ENCODE assay signal across 8 mouse cellular contexts in the genomic region with DNA sequence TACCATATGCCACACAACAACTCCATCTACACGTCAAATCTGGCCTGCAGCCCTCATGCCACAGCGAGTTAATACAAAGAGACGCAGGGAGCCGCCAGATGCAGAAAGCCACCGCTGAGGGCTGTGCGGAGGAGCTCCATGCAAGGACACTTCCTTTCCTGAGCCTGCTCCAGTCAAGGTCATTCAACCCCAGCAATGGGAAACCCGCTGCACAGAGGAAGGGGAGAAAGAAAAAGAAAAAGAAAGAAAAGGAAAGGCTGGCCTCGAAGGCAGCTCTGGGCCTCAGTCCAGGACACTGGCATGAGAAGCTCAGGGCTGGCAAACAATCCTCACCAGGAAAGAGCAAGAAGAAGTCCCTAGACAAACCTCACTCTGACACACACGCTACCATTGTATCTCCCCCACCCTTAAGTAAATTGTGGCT. TPM values are rescaled to one million over a fixed set of nuclear protein-coding genes. Genes with fewer than 3 reads are reported as not detected.
DNase-seq lines count a peak whose midpoint lies in the region; ATAC-seq and TF ChIP-seq lines count a peak whose summit lies in the region.

No protein-coding gene starts in this region.

- intact Hi-C loops in left cerebral cortex, postnatal 4 days (cut with DNase I): no loop called here
- intact Hi-C loops in left cerebral cortex, adult 2 months (cut with DNase I): no loop called here

- no peak for TF ChIP-seq POLR2A in brain, embryonic 14.5 days (IDR thresholded peaks at IDR 0.05; ENCODE audit: borderline replicate concordance, extremely low read depth, insufficient read depth, insufficient read length, poor library complexity, severe bottlenecking)

- peak; percentile 82 for DNase-seq in left cerebral cortex, postnatal 4 days
- DNase-seq in left cerebral cortex, adult 2 months (ENCODE audit: extremely low spot score in 1 of 2, low spot score in 2 of 2): no peak
- peak; percentile 91 for DNase-seq in brain, embryonic 14.5 days (ENCODE audit: low read depth)
- DNase-seq in urinary bladder, adult 2 months (ENCODE audit: low spot score): no peak

- 0 out of 2 replicates have a peak overlapping the region, but pooled peaks have one; percentile 19 for H3K9ac ChIP-seq in forebrain, embryonic 15.5 days (replicated peaks)
- H3K9ac ChIP-seq in neural tube, embryonic 15.5 days (replicated peaks): no peak overlapping the region

- peak; percentile 85 for ATAC-seq in forebrain, embryonic 15.5 days (replicated peaks)
- no peak for ATAC-seq in neural tube, embryonic 15.5 days (ENCODE audit: low FRiP score)
- no peak for ATAC-seq in megakaryocyte progenitor cell, adult 5-6 weeks (replicated peaks; ENCODE audit: poor library complexity)
- no peak for ATAC-seq in inflammation-experienced regulatory T-cells, adult 6 months

- peak overlapping the region; percentile 36 for H3K4me2 ChIP-seq in forebrain, embryonic 15.5 days (replicated peaks)
- H3K4me2 ChIP-seq in neural tube, embryonic 15.5 days: peak overlapping the region; percentile 11

- H3K9me3 ChIP-seq in forebrain, embryonic 15.5 days: no peaks in the 10 kb centered on the region
- H3K9me3 ChIP-seq in neural tube, embryonic 15.5 days (replicated peaks): no peaks in the 10 kb centered on the region

- TF ChIP-seq CTCF in left cerebral cortex, adult 2 months (IDR thresholded peaks at IDR 0.05): no peak
- TF ChIP-seq CTCF in brain, embryonic 14.5 days (IDR thresholded peaks at IDR 0.05; ENCODE audit: borderline replicate concordance, extremely low read depth, insufficient read depth, insufficient read length): no peak

- no peaks in the 10 kb centered on the region for H3K27me3 ChIP-seq in forebrain, embryonic 15.5 days
- H3K27me3 ChIP-seq in neural tube, embryonic 15.5 days (replicated peaks): no peaks in the 10 kb centered on the region

- peaks cover 23% of the 10 kb centered on the region for H3K4me1 ChIP-seq in forebrain, embryonic 15.5 days
- H3K4me1 ChIP-seq in neural tube, embryonic 15.5 days: peaks cover 13% of the 10 kb centered on the region

- H3K4me3 ChIP-seq in left cerebral cortex, adult 2 months: no peak overlapping the region
- H3K4me3 ChIP-seq in forebrain, embryonic 15.5 days: peak overlapping the region; percentile 4; the same call in 1 of the 2 replicates
- no peak overlapping the region for H3K4me3 ChIP-seq in neural tube, embryonic 15.5 days (replicated peaks)

- H3K36me3 ChIP-seq in forebrain, embryonic 15.5 days: no peaks in the 10 kb centered on the region
- no peaks in the 10 kb centered on the region for H3K36me3 ChIP-seq in neural tube, embryonic 15.5 days

- 11% methylated on average over 9 of the region's 9 CpGs for WGBS in forebrain, embryonic 15.5 days
- WGBS in neural tube, embryonic 15.5 days: 31% methylated on average over 9 of the region's 9 CpGs

- H3K27ac ChIP-seq in left cerebral cortex, adult 2 months: no peak overlapping the region
- peak overlapping the region; percentile 80 for H3K27ac ChIP-seq in forebrain, embryonic 15.5 days (replicated peaks)
- peak overlapping the region; percentile 24 for H3K27ac ChIP-seq in neural tube, embryonic 15.5 days (replicated peaks)

RNA-seq across cellular contexts. Expression of a gene that starts 44.2 kb away (rescaled TPM):
- 10 to 100 TPM; 73.5 to 79.5 TPM for total RNA-seq in left cerebral cortex, postnatal 4 days (2021)
- total RNA-seq in left cerebral cortex, adult 2 months (2021): 10 to 100 TPM; 52.4 to 57.4 TPM
- 28.0 and 35.7 TPM in 2 replicates for polyA plus RNA-seq in brain, embryonic 14.5 days (2012; rRNA removed)
- polyA plus RNA-seq in forebrain, embryonic 15.5 days (2015; fragmentation: Nextera tagmentation; extraction: Ambion mirVana): 86.4 and 90.5 TPM in 2 replicates
- polyA plus RNA-seq in neural tube, embryonic 15.5 days (2015; fragmentation: Nextera tagmentation; extraction: Ambion mirVana): 76.2 and 84.4 TPM in 2 replicates
- total RNA-seq in megakaryocyte progenitor cell, adult 5-6 weeks (2015): 45.5 and 55.2 TPM in 2 replicates
- total RNA-seq in megakaryocyte progenitor cell, adult 5-6 weeks (2017): 17.7 and 21.6 TPM in 2 replicates
- 23.4 and 31.7 TPM in 2 replicates for polyA plus RNA-seq in urinary bladder, adult 2 months (2012; rRNA removed)
- polyA plus RNA-seq in inflammation-experienced regulatory T-cells, adult 6 months (2017; shearing (Covaris generic)): 100 to 1,000 TPM in 1 of 3 experiments, 10 to 100 TPM in 2; 65.0 to 119 (median 97.5) TPM

Comparison
In these comparisons a context has a peak if more than half of its experiments do, and no peak if none do; other contexts are left out.
1. DNase-seq: peak in left cerebral cortex, postnatal 4 days (single experiment) and brain, embryonic 14.5 days (single experiment); none in left cerebral cortex, adult 2 months (0 of 2) and urinary bladder, adult 2 months (single experiment).